Comparison of ENCODE assay signal across 9 mouse cellular contexts in the genomic region with DNA sequence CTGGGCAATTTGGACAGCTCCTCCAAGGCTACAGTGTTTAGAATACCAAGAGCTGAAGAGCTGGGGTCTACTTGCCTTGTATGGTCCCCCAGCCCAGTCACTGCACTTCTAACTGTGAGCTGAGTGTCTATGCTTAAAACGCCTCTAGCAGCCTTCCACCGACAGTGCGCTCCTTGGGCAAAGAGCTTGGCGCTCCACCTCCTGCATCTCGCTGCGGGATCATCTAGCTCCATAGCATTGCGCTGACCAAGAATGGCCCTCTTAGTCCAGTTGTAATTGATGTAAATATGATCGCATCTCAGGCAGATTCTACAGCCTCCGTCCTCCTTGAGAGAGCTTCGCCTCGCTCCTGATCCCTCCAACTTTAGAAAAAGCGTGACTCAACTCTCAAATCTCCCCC. TPM values are rescaled to one million over a fixed set of nuclear protein-coding genes. Genes with fewer than 3 reads are reported as not detected.
DNase-seq lines count a peak whose midpoint lies in the region; ATAC-seq and TF ChIP-seq lines count a peak whose summit lies in the region.
"Had no signal": no experiment of that assay in that cellular context is flagged by ENCODE, and none has a peak within 500 bp of the region (broad histone marks: within the 10 kb centered on the region; RNA-seq: fewer than 3 reads in every experiment).

No protein-coding gene starts in this region.

- peaks cover 44% of the 10 kb centered on the region for H3K27me3 ChIP-seq in lung, embryonic 14.5 days (ENCODE audit: insufficient read depth, low read length)
- H3K27me3 ChIP-seq in forebrain, embryonic 13.5 days, result peaks cover 30% of the 10 kb centered on the region
- H3K27me3 ChIP-seq in midbrain, embryonic 13.5 days, result peaks cover 30% of the 10 kb centered on the region

- WGBS in lung, embryonic 14.5 days, result 21% methylated on average over 12 of the region's 12 CpGs
- 17% methylated on average over 12 of the region's 12 CpGs for WGBS in lung, adult 2 months
- WGBS in forebrain, embryonic 13.5 days, result 9% methylated on average over 12 of the region's 12 CpGs
- WGBS in midbrain, embryonic 13.5 days, result 11% methylated on average over 12 of the region's 12 CpGs

- no peak overlapping the region for H3K4me2 ChIP-seq in lung, embryonic 14.5 days
- H3K4me2 ChIP-seq in forebrain, embryonic 13.5 days, result peak overlapping the region; percentile 91
- peak overlapping the region; percentile 86 for H3K4me2 ChIP-seq in midbrain, embryonic 13.5 days (replicated peaks)

- H3K9ac ChIP-seq in lung, embryonic 14.5 days, result no peak overlapping the region
- peak overlapping the region; percentile 16; the same call in 1 of the 2 replicates for H3K9ac ChIP-seq in forebrain, embryonic 13.5 days
- peak overlapping the region; percentile 68 for H3K9ac ChIP-seq in midbrain, embryonic 13.5 days (replicated peaks)

- H3K36me3 ChIP-seq in lung, embryonic 14.5 days (ENCODE audit: insufficient read depth), result no peaks in the 10 kb centered on the region
- no peaks in the 10 kb centered on the region for H3K36me3 ChIP-seq in forebrain, embryonic 13.5 days (ENCODE audit: poor library complexity, severe bottlenecking)
- H3K36me3 ChIP-seq in midbrain, embryonic 13.5 days, result no peaks in the 10 kb centered on the region

- H3K4me1 ChIP-seq in lung, embryonic 14.5 days (ENCODE audit: insufficient read depth), result no peaks in the 10 kb centered on the region
- no peaks in the 10 kb centered on the region for H3K4me1 ChIP-seq in lung, adult 2 months (ENCODE audit: control insufficient read depth, insufficient read depth, low read length)
- H3K4me1 ChIP-seq in forebrain, embryonic 13.5 days, result peaks cover 13% of the 10 kb centered on the region; the same call in 1 of the 2 replicates
- peaks cover 15% of the 10 kb centered on the region for H3K4me1 ChIP-seq in midbrain, embryonic 13.5 days (replicated peaks)

- DNase-seq in lung, embryonic 14.5 days, result peak; percentile 6
- no peak for DNase-seq in lung, adult 2 months
- no peak for DNase-seq in thymus, adult 18-20 months
- no peak for DNase-seq in Muller cell, postnatal 12 days (ENCODE audit: inconsistent ontology term)
- DNase-seq in spleen, postnatal 10 days (ENCODE audit: low spot score in 2 of 2), result no peak
- DNase-seq: gastrocnemius, postnatal 14 days; kidney, adult 9 months had no signal

- no peak for TF ChIP-seq CTCF in lung, embryonic 14.5 days (IDR thresholded peaks at IDR 0.05; ENCODE audit: low read depth)
- no peak for TF ChIP-seq CTCF in lung, adult 2 months (IDR thresholded peaks at IDR 0.05; ENCODE audit: insufficient read depth, low read length)

- ATAC-seq in lung, embryonic 14.5 days (ENCODE audit: insufficient read depth), result no peak
- no peak for ATAC-seq in forebrain, embryonic 13.5 days
- no peak for ATAC-seq in midbrain, embryonic 13.5 days

- no peaks in the 10 kb centered on the region for H3K9me3 ChIP-seq in lung, embryonic 14.5 days (ENCODE audit: low read depth, low read length)
- no peaks in the 10 kb centered on the region for H3K9me3 ChIP-seq in forebrain, embryonic 13.5 days (replicated peaks)
- H3K9me3 ChIP-seq in midbrain, embryonic 13.5 days, result no peaks in the 10 kb centered on the region

- no peak overlapping the region for H3K4me3 ChIP-seq in lung, embryonic 14.5 days (ENCODE audit: low read depth, low read length)
- H3K4me3 ChIP-seq in lung, adult 2 months (replicated peaks; ENCODE audit: extremely low read depth, low read depth, low read length), result no peak overlapping the region
- peak overlapping the region; percentile 60 for H3K4me3 ChIP-seq in forebrain, embryonic 13.5 days
- peak overlapping the region; percentile 65 for H3K4me3 ChIP-seq in midbrain, embryonic 13.5 days (replicated peaks)

- no peak for TF ChIP-seq POLR2A in lung, adult 2 months (IDR thresholded peaks at IDR 0.05; ENCODE audit: borderline replicate concordance, extremely low read depth, low read depth, low read length)

- no peak overlapping the region for H3K27ac ChIP-seq in lung, embryonic 14.5 days (ENCODE audit: low read depth)
- H3K27ac ChIP-seq in forebrain, embryonic 13.5 days, result no peak overlapping the region
- no peak overlapping the region for H3K27ac ChIP-seq in midbrain, embryonic 13.5 days

RNA-seq across cellular contexts. Expression of gene Dpp10, which starts 1.2 kb away (rescaled TPM):
- polyA plus RNA-seq in lung, embryonic 14.5 days (2014; fragmentation: Nextera tagmentation; extraction: Ambion mirVana), result not detected in 2 replicates
- not detected in 2 replicates for polyA plus RNA-seq in lung, adult 2 months (2012; rRNA removed)
- 2.9 and 3.2 TPM in 2 replicates for polyA plus RNA-seq in forebrain, embryonic 13.5 days (2015; fragmentation: Nextera tagmentation; extraction: Ambion mirVana)
- 5.5 and 6.9 TPM in 2 replicates for polyA plus RNA-seq in midbrain, embryonic 13.5 days (2015; fragmentation: Nextera tagmentation; extraction: Ambion mirVana)

Comparison
In these comparisons a context has a peak if more than half of its experiments do, and no peak if none do; other contexts are left out.
1. H3K4me3 ChIP-seq: peak in forebrain, embryonic 13.5 days (single experiment) and midbrain, embryonic 13.5 days (single experiment); none in lung, embryonic 14.5 days (single experiment) and lung, adult 2 months (single experiment).